Mouse (Mus musculus): ENCODE measurements around the gene Lpcat1.

- no peak for TF ChIP-seq GATA1 (IDR thresholded peaks at IDR 0.05; ENCODE audit: borderline replicate concordance, low read length)
- no peak for TF ChIP-seq FLI1 (IDR thresholded peaks at IDR 0.05; ENCODE audit: low read length)
These were observed 33.1 kb downstream of the Lpcat1 start for GRCm38 (mm10) chr13:73499893-73500604.

All from megakaryocyte, embryonic 14.5 days (primary cell).